Mouse (Mus musculus): ENCODE data around the gene Vwa1.

GRCm38 (mm10) chr4:155745136-155745535 lies 29.4 kb downstream of the Vwa1 start:
- TF ChIP-seq POLR2A (IDR thresholded peaks at IDR 0.05; ENCODE audit: low read depth, low read length) (no peak), CTCF (IDR thresholded peaks at IDR 0.05; ENCODE audit: extremely low read depth, insufficient read depth, insufficient read length, insufficient replicate concordance) (no peak)

Data from spleen, adult 2 months (tissue).